Mouse (Mus musculus) kidney, adult 18-20 months (tissue): ENCODE measurements at regions not wholly inside any gene's neighbourhood (a gene's known extent, or its start where the extent isn't known, plus 50 kb on each side); places are given as distances from the start of the nearest gene placed in this dataset.
A peak's percentile ranks its signal among the peaks of the same experiment; 100 is the strongest.
"Not testable (repeated sequence)": the region's sequence is repeated elsewhere in the genome, so short reads cannot be mapped to it uniquely, and the experiment has no call there.

Source experiments
- DNase-seq: peaks from one replicate; pipeline ENCODE4 v3.0.0; 2021

- DNase-seq: no peak
Observed at GRCm38 (mm10) chr12:19125541-19125940, 611.2 kb downstream of the 5730507C01Rik start.

- no peak for DNase-seq
Observed at GRCm38 (mm10) chr12:19175631-19176030, 661.3 kb downstream of the 5730507C01Rik start.

DNA sequence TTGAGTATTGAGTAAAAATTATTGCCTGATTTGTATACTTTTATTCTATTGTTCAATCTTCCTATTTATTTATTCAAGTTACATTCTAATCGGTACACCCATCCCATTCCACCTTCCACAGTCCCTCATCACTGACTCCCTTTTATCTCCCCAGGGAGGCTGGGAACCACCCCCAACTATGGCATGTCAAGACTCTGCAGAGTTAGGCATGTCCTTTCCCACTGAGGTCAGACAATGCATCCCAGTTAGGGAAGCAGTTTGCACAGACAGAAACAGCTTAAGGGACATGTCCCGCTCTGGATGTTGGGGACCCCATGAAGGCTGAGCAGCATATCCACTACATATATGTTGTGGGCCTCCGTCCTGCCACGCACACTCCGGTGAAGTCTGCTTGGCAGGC lies 678.1 kb downstream of the 5730507C01Rik start:
- DNase-seq: no peak

DNA sequence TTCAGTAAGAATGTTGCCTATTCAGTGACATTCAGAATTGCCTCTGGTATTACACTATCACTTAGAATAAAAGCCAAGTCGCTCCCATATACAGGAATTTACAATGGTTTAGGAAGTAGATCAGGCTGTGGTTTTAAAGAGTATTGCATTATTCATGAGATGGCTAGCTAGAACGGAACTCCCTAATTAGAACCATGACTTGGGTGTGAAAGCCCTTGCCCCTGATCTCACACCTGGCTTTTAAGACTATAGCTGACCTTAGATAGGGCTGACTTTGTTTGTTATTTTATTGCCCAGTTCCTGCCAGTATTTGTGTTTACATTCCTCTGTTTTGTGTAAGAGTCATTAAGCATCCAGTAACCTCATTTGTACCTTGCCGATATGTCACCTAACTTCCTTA lies 678.7 kb downstream of the 5730507C01Rik start:
- not testable (repeated sequence) for DNase-seq

DNA sequence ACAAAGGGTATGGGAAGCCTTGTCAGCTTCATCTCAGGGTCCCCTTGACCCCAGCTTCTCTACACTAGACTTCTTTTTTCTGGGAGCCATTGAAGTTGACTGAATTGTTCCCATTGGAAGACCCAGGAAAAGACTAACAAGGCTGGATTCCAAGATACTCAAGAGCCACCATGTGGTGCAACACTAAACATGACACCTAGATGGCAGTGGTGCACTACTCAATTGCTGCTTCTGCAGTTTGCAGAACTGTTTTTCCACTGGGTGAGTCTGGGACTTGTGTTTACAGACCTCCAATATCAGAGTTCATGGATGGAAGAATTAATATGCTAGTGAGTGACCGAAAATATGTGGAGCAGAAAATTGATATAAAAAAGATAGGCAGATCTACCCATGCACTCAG lies 709.7 kb downstream of the 5730507C01Rik start:
- peak; percentile 5 for DNase-seq

- DNase-seq: peak; percentile 38
Observed at GRCm38 (mm10) chr12:19246731-19247130, 707.6 kb upstream of the Gm21863 start.

GRCm38 (mm10) chr12:19288271-19288890 lies 665.9 kb upstream of the Gm21863 start:
- peak; percentile 33 for DNase-seq

DNA sequence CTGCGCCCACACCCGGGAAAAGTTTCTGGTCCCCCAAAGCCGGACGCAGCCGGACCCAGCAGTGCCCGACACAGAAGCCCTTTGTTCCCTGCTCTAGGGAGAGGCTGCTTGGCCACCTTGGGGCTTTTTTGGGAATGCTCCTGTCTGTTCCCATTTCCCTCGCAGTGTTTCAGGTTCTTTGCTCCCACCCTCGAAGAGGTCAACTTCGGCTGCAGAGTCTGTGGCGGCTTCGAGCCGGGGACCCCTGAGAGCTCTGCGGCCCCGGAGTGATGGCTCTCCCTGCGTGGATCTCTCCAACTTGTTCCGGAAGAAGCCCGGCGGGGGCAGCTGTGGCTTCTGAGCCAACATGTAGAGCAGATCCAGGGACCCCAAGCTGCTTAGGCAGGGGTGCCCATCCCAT lies 665.3 kb upstream of the Gm21863 start:
- DNase-seq: not testable (repeated sequence)

DNA sequence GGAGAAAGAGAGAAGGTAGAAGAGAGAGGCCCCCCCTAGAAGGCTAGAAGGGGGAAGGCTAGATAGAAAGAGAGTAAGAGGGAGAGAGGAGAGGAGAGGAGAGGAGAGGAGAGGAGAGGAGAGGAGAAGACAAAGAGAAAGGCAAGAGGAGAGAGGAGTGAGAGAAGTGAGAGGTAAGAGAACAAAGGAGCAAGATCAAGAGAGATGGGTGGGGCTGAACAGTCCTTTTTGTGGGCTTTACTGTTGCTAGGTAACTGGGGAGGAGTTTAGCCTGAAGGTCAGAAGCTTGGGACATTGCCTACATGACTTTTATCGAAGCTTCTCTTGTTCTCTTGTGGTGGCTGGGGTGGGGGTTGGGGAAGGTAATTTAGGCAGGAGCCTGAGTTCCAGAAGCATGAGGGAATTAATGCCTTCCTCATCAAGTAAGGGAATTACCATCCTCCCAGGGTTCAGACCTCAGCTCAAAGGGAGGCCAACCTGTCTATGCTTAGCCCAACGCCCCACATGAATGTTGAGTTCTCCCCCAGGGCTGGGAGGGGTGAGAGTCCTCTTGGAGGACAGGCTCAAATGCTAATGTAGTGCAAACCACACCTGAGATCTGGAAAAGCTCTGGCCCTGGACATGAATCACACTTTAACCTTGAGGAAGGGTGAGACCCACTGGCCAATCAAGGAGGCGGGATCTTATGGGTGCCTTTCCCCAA lies 662.1 kb upstream of the Gm21863 start:
- not testable (repeated sequence) for DNase-seq
